Mouse (Mus musculus): ENCODE data around the gene Pdzd2.
"Not testable (repeated sequence)": the region's sequence is repeated elsewhere in the genome, so short reads cannot be mapped to it uniquely, and the experiment has no call there.

Gene Pdzd2

DNA sequence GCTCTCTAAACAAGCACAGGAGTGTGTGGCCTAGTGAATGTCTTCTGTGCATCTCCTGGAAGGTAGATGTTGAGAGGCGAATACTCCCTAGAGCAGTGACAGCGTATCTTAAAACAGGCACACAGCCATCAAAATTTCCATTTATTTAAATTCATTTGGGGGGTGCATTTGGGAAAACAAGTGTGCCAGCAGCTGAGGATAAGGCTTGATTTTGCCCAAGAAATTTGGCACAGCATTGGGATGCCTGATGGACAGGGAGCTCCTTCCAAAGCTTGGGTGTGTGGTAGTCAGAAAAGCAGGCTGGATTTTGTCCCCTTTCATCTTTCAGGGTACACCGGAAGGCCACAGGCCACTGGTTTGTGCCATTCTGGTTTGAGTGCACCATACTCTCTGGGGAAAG, 369.6 kb downstream of the Pdzd2 start:
- DNase-seq = no peak

DNA sequence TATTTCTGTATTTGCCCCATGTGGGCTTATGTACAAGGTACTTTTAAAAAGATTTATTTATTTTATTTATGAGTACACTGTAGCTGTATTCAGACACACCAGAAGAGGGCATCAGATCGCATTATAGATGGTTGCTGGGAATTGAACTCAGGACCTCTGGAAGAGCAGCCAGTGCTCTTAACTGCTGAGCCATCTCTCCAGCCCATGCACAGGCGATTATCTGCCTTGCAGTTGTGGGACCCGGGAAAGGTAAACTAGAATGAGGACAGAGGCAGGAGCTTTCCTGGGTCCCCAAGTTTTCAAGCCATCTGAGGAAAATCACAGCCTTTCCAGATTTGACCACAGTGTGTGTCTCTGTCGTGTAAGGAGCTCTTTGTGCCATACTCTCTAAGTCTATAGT, 370.9 kb downstream of the Pdzd2 start:
- no peak for DNase-seq

DNA sequence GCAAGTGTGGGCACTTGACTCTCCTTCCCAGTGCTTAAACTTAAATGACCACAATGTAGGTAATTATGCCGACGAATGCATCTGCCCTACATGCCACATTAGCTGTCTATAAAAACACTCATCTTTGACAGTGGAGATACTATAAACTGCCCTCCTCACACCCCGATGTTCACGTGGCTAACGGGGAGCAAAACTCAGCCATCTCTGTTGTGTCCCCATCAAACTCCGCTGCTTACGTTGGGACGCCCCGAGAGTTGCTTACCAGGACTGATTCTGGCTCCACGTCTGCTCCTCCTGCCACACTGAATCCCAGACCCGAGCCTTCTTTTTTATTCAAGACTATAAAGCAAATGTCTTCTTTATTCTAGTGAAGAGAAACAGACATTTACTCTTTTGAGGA, 371.4 kb downstream of the Pdzd2 start:
- no peak for DNase-seq

DNA sequence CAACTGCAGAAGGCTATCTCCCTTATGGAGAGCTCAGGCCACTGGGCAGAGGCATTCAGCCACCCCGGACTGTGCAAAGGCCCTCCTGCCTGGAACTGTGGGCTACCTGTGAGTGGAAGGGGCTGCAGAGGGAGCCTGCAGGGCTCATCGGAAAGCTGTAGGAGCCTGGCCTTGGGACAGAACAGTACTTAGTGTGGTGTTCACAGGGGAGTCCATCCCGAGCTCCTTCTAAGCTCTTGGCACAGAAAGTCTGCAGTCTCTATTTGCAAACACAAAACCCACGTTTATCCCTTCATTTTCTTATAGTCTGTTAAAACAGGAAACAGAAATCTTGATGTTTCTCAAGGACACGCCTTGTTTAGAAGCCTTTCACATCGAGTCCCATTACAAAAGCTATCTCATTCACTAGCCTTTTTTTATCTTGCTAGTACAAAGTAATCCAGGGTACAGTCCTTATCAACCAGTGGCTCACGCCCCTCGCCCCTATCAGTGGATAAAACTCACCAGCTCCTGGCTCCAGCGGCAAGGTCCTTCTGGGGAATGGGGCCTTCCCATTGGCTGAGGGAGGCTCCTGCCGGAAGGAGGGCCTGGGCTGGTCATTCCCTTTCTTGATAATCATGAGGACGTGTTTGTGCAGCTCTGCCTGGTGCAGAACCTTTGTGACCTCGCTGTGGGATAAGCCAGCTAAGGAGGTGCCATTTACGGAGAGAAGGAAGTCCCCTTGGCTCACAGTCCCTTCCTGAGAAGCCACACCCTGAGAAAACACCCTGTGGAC, 372.2 kb downstream of the Pdzd2 start:
- DNase-seq = peak; percentile 50 to 58

DNA sequence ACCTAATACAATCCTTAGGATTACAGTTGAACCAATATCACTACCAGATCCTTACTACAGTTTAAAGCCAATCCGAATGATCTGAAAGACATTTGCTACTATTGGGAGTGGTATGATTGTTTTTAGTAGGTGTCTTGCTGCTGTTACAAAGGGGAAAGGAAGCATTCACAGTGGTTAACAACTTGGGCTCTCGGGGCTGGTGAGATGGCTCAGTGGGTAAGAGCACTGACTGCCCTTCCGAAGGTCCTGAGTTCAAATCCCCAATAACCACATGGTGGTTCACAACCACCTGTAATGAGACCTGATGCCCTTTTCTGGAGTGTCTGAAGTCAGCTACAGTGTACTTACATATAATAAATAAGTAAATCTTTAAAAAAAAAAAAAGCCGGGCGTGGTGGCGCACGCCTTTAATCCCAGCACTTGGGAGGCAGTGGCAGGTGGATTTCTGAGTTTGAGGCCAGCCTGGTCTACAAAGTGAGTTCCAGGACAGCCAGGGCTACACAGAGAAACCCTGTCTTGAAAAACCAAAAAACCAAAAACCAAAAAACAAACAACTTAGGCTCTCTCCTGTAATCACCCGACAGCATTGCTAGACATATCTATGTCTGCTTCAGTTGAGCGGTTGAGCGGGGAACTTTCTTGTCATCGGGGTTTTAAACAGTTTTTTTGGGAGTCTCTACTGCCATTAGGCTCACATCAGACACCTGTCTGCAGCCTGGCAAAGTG, 373.0 kb downstream of the Pdzd2 start:
- not testable (repeated sequence) for DNase-seq

DNA sequence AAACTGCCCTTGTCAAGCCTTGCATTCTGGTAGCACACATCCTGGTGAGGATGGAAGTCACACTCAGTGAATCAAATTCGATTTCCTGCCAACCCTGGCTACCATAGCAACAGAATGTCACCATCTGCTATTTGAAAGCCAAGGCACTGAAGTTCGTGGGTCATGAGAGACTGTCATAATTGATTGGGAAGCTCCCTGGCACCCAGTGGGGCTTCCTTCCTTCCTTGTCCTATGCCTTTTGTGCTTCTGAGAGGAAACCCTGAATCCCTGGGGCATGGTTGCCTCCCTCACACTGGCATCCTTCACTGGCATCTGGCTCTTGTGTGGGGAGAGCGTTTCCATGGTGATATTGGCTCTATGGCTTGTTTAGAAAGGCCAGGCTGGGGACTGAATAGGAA, 373.7 kb downstream of the Pdzd2 start:
- DNase-seq = no peak

DNA sequence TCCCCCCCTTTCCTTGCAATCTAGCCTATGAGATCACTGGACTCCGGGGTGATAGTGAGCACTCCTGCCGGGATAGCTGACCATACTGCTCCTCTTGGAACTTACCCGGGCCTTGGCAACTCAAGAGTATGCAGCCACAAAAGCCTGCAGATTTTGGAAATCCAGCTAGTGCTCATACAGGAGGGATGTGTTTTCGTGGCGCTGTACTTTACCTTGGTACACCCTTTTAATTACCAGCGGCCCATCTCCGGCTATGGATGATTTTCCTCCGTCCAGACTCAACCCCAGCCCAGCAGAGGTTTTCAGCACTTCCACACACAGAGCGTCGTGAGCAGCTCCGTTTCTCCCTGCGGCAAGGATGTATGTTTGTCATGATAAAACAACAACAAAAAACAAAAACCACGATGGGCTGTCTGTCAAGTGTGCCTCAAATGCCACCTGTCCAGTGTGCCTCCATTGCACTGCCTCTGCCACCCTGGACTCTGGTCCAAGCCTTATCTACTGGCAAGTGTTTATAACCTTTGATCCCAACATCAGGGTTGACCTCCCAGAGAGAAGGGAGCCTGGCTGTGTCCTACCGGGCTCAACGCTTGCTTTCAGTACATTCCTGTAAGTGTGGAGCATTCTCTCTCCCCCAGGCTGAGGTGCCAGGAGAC, 374.2 kb downstream of the Pdzd2 start:
- DNase-seq = no peak

DNA sequence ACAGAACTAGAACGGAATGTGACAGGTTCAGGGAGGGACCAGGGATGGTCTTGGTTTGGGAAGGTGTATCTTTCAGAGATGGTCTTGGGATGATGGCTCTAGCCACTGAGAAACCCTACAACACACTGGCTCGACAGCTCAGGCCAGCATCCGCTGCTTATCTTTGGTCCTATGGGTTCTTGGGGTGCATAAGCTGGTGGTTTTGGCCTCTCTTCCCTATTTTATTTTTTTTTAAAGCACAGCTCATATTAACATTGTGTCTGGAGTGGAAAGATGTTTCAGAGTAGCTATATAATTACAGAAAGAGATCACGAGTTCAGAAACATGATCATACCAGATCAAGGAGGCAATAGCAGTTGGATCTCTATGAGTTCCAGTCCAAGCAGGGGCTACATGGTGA, 375.6 kb downstream of the Pdzd2 start:
- DNase-seq = no peak

DNA sequence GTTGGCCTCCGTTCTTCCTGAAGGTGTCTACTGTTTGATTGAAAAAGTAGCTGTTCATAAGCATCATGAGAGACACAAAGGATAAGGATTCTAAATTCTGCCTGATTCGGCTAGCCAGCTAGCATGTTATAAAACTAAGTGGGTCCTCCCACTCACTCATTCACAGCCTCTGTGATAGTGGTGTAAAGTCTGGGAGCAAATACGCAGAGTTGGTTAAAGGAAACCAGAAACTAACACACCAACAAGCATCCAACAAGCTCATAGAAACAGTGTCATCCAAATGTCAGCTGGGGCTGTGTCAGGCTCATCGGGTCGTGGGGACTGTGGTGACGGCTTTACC, 377.1 kb downstream of the Pdzd2 start:
- DNase-seq = no peak

DNA sequence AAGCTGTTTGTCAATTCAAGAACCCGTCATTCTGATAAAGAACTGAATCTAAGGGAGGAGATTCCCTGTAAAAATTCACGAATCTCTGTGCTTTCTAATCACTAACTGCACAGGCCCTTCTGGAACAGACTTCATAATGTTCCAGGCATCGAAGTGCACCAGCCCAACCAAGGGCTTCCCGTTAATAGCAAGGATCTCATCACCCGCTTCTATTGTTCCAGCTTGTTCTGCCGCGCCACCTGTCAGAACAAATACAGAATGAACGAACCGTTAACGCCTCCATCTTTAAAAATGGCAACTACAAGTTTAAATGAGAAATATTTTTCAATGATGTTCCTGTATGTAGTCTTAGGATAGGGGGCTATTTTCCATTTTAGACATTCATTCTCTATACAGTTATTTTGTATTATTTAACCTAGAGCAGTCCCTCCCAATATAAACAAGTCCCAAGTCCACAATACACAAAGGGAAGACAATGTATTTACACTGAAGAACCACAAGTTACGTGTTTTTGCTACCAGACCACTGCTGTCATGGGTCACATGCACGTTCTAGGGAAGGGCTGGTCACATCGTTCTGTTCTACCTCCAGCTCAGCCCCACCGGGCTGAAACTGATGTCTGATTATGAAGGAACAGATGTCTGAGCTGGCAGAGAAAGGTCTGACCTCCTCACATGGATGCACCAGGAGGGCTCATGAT, 377.6 kb downstream of the Pdzd2 start:
- DNase-seq = no peak

DNA sequence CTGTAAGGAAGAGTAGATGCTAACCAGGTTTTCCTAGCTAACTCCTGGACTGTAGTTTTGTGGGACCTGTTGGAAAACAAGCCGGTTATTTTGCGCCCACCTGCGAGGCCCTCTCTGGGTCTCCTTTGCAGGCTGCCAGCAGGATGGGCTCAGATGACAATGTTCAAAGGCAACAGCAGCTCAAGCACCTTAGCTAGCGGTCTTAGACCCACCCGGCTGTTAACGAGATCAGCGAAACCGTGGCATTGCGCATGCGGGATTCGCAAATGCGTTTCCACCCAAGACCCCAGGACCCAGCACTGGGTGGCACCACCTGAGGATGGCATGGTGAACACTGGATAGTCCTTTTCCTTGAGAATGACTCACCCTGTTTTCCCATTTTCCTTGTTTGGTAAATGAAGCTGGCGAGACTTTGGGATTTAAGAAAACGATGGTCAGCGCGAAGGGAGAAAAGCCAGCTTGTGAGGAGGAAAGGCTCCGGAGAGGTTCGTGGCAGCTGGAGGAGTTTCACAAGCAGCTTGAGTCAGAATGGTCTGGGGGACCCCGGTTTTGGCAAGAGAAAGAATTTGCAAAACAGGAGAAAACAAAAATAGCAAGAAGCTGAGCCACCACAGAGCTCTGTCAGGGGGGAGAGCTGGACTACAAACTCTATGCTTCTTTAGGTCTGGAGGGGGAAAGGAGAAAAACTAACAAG, 379.1 kb downstream of the Pdzd2 start:
- DNase-seq = peak in 1 of 2 experiments; percentile 24

DNA sequence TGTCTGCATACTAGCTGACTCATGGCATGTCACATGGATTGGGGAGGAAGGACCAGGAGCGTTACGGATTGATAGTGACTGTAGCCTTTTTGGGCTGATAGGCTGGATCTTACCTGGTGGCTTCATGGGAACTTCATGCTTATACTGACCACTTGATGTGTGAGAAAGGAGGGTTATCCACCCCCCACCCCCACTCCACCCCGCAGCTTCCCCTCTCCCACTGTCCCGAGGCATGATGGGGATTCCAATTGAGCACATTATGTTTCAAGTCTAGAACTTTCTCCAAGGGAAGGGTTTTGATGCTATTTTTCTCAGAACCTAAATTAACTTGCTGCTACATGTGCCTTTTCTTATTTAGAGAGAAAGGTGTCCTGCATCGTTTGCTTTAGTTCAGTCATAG, 381.3 kb downstream of the Pdzd2 start:
- DNase-seq = no peak

DNA sequence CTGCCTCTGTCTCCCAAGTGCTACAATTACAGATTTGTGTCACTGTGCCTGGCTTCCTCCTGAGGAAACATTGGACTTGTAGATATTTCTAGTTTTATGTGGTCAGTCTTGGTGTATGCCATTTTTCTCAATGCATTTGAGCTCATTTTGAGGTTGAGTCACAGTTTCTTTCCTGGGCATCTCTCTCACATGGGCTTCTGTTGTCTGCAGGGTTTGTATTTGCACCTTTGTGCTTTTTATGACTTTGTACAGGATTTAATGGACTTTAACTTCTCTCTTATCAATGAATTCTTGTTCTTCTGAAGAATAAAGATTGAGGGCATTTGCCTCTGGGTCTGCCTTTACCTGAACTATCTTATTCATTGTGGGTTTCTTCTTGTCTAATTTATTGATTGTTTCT, 382.3 kb downstream of the Pdzd2 start:
- DNase-seq = no peak

DNA sequence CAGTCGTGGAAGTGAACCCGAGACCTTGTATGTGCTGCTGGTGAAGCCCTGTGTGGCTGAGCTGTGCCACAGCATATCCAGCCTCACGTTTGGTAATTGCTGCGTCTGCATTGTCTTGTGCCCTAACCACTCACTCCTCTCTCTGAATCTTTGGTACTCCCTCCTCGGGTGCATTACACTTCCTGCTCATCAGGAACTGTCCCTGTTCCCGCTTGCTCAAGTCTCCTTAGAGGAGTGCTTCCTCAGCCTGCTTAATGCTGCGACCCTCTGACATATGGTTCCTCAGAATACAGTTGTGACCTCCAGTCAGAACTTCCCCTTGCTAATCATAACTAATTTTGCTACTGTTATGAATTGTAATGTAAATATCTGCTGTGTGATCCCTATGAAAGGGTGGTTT, 383.8 kb downstream of the Pdzd2 start:
- no peak for DNase-seq

DNA sequence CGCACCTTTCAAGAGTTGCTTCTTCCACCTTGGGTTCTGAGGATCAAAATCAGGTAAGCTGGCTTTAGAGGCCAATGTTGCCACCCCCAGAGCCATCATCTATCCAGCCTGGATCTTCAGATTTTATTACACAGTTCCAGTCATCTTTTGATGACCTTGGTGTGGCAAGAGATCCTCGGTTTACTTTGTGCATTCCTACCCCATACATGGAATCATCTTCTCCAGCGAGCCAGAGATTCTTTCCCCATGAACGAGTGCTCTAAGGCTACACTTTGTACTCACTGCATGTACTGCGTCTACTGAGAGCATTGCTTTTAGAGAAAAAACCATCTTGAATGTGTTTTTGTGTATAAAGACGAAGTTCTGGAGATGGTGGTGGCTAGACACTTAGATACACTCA, 384.5 kb downstream of the Pdzd2 start:
- DNase-seq = peak in 1 of 2 experiments; percentile 20

DNA sequence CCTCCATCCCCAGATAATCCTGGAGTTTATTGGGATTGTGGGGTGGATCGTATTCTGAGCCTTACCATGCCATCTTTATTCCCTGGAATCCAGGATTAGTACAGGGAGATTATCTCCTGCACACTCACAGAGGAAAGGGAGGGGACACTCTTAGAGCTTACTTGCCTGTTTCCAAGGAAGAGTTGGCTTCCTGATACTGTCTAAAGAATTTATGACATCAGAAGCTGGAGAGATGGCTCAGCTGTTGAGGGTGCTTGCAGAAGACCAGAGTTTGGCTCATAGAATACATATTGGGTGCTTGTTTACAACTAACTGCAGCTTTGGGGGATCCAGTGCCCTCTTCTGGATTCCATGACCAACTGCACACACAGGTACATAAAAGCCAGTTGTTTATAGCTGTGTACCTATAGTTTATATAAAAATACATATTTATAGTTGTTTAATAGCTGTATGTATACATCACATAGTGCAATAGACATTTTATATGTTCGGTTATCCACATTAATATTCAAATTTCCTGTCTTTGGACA, 385.4 kb downstream of the Pdzd2 start:
- peak in 1 of 2 experiments; percentile 24 for DNase-seq

DNA sequence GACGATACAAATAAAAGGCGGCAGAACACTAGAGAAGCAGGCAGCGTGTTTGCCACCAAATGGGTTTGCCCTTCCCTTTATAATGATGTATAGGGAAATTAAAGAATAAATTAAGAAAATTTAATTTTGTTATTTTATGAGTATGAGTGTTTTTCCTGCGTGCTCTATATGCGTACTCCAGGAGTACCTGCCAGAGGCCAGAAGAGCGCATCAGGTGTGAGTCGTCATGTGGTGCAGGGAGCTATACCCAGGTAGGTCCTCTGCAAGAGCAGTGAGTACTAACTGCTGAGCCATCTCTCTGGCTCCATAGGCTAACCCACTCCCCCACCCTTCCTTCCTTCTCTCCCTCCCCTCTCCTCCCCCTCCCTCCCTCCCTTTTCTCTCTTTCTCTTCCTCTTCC, 388.3 kb downstream of the Pdzd2 start:
- no peak for DNase-seq

DNA sequence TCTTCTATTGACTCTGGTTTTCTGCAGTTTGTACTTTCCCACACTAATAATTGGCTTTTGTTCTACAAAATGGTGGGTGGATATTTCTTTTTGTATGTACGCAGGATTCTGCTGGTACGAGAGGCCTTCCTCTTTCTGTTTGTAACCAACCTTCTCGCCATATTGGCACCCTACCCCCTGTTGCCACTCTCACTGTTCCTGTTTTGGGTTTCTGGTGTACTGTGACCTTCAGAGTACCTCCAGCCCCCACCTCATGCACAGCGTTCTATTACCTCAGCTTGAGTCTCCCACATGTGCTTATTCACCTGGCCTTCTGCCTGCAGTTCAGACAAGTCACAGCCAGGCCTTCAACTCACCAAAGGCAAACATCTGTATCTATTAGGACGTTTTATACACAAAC, 389.9 kb downstream of the Pdzd2 start:
- DNase-seq = no peak

DNA sequence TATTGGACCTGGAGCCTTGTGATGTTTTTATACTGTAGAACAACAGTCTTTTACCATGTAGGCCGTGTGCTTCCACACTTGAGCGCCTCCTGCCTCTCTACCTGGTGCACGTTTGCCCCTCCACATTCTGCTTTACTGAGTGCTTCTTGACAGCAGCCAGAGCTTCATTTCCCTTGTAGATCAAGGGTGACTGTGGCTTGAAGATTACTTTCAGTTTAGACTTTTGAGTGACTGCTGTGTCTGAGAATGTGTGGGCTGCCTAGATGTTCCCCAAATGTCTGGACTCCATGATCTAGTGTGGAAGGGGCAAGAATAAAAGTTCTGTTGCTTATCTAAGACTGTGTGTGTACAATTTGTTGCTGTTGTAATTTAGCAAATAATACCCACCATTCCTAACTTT, 390.8 kb downstream of the Pdzd2 start:
- no peak for DNase-seq

DNA sequence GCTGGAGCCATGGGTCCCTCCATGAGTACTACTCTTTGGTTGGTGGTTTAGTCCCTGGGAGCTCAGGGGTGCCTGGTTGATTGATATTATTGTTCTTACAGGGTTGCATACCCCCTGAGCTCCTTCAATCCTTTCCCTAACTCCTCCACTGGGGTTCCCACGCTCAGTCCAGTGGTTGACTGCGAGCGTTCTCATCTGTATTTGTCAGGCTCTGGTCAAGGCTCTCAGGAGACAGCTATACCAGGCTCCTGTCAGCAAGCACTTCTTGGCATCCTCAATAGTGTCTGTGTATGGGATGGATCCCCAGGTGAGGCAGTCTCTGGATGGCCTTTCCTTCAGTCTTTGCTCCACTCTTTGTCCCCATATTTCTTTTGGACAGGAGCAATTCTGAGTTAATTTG, 392.8 kb downstream of the Pdzd2 start:
- no peak for DNase-seq

DNA sequence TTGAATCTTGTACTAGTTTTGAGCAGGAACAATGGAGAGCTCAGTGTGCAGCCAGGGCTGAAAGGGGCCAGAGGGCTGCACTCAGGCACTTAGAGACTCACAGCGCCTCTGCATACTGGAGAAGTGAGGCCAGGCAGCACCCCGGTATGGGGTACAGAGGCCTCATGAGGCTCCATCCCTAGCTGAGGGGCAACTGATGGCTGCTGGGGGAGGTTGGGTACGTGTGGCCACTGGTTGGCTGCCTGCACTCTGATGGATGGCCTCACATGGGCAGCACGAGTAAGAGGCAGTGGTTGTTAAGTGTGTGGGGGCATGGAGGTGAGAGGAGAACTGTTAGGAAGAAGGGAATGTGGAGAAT, 398.3 kb downstream of the Pdzd2 start:
- DNase-seq = no peak

DNA sequence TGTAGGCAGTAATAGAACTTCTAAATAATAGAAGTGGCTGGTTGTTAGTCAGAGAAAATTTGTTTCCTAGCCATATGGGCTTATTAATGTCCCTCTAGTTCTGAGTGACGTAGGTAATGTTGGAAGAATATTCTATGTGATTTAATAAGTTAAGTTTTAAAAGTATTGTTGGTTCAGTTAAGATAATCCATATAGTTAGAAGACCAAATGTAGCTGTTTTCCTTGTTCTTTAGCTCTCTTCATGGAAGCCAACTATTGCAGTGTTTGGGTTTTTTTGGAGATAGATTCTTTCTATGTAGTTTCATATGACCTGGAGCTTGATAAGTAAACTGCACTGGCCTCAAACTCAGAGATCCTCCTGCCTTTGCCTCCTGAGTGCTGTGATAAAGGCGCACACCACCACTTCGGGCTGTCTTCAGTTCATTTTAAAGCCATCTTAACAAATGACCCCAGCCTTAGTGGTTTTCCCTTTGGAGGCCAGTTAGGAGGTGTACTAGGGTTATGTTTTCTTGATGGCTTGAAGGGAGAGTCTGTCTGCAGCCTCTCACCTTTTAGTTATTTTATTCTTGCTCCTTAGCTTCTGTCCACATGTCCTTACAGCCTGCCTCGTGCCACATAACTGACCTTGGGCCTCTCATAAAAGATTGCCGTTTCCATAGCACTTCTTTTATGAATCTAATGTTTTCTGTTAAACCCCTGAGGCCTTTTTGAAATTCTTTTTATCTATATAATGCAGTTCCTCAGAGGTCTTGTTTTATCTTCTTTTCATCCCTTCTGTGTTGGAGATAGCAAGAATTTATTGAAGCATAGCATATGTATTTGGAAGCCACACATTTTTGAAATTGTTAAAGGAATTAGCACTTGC, 399.0 kb downstream of the Pdzd2 start:
- DNase-seq = no peak
